ENCODE assay signal across 8 mouse cellular contexts in genomic region chr14:58070481-58071119, GRCm38 (mm10). TPM values are rescaled to one million over a fixed set of nuclear protein-coding genes. Genes with fewer than 3 reads are reported as not detected.
DNase-seq lines count a peak whose midpoint lies in the region; ATAC-seq and TF ChIP-seq lines count a peak whose summit lies in the region.

Fgf9 (plus strand) TSS chr14:58070547.

- peaks cover 10% of the 10 kb centered on the region for H3K4me1 ChIP-seq in thymus, adult 2 months (replicated peaks; ENCODE audit: control insufficient read depth, insufficient read depth, low read length)
- H3K4me1 ChIP-seq in kidney, embryonic 14.5 days (ENCODE audit: control insufficient read depth, insufficient read depth, low read length): peaks cover 10% of the 10 kb centered on the region; the same call in 1 of the 2 replicates
- no peaks in the 10 kb centered on the region; the same call in none of the 2 replicates for H3K4me1 ChIP-seq in liver, embryonic 16.5 days (ENCODE audit: control insufficient read depth, low read depth, low read length)
- H3K4me1 ChIP-seq in stomach, embryonic 14.5 days (ENCODE audit: control insufficient read depth, insufficient read depth, low read length): 0 out of 2 replicates have a peak, but pooled peaks cover 6% of the 10 kb centered on the region

- peak; percentile 3 for DNase-seq in thymus, adult 2 months
- DNase-seq in thymus, postnatal 4 days: no peak
- peak; percentile 67 for DNase-seq in cerebellum, adult 9-11 months
- DNase-seq in heart, adult 8-10 months (ENCODE audit: low spot score): peak; percentile 6
- no peak for DNase-seq in spleen, adult 18-20 months

- H3K4me2 ChIP-seq in kidney, embryonic 14.5 days (replicated peaks; ENCODE audit: low read depth, low read length): peak within 1 kb of the TSS; percentile 95
- peak within 1 kb of the TSS; percentile 74 for H3K4me2 ChIP-seq in liver, embryonic 16.5 days (ENCODE audit: low read depth, low read length)
- H3K4me2 ChIP-seq in stomach, embryonic 14.5 days (replicated peaks; ENCODE audit: low read depth, low read length): peak within 1 kb of the TSS; percentile 89

- no peak within 1 kb of the TSS for H3K27ac ChIP-seq in thymus, adult 2 months (ENCODE audit: control insufficient read depth, insufficient read depth, low read length)
- no peak within 1 kb of the TSS for H3K27ac ChIP-seq in kidney, embryonic 14.5 days (ENCODE audit: low read depth, low read length)
- no peak within 1 kb of the TSS for H3K27ac ChIP-seq in liver, embryonic 16.5 days (ENCODE audit: low read length)
- peak within 1 kb of the TSS; percentile 48; the same call in 1 of the 2 replicates for H3K27ac ChIP-seq in stomach, embryonic 14.5 days (ENCODE audit: low read length)

- peak within 1 kb of the TSS; percentile 12 for H3K4me3 ChIP-seq in thymus, adult 2 months (ENCODE audit: control insufficient read depth, insufficient read depth, low read length)
- H3K4me3 ChIP-seq in kidney, embryonic 14.5 days (ENCODE audit: low read length): peak within 1 kb of the TSS; percentile 54
- peak within 1 kb of the TSS; percentile 58 for H3K4me3 ChIP-seq in liver, embryonic 16.5 days (ENCODE audit: low read depth, low read length)
- peak within 1 kb of the TSS; percentile 41 for H3K4me3 ChIP-seq in stomach, embryonic 14.5 days (ENCODE audit: low read depth, low read length)

- WGBS in thymus, adult 2 months: 2% methylated on average over 33 of the region's 33 CpGs
- WGBS in kidney, embryonic 14.5 days: 0% methylated on average over 28 of the region's 33 CpGs
- under 1% methylated on average over 33 of the region's 33 CpGs for WGBS in liver, embryonic 16.5 days (ENCODE audit: insufficient replicate concordance)
- under 1% methylated on average over 27 of the region's 33 CpGs for WGBS in stomach, embryonic 14.5 days

- peaks cover 26% of the 10 kb centered on the region for H3K27me3 ChIP-seq in thymus, adult 2 months (ENCODE audit: control insufficient read depth, insufficient read depth, low read length)
- peaks cover 37% of the 10 kb centered on the region for H3K27me3 ChIP-seq in kidney, embryonic 14.5 days (ENCODE audit: control insufficient read depth, insufficient read depth, low read length)
- peaks cover 69% of the 10 kb centered on the region for H3K27me3 ChIP-seq in liver, embryonic 16.5 days (ENCODE audit: control insufficient read depth, insufficient read depth, low read depth, low read length)
- H3K27me3 ChIP-seq in stomach, embryonic 14.5 days (ENCODE audit: control insufficient read depth, insufficient read depth, low read length): peaks cover 18% of the 10 kb centered on the region

- peak within 1 kb of the TSS; percentile 74 for H3K9ac ChIP-seq in kidney, embryonic 14.5 days (ENCODE audit: low read depth, low read length)
- no peak within 1 kb of the TSS for H3K9ac ChIP-seq in liver, embryonic 16.5 days (ENCODE audit: low read depth, low read length)
- peak within 1 kb of the TSS; percentile 58; the same call in 1 of the 2 replicates for H3K9ac ChIP-seq in stomach, embryonic 14.5 days (replicated peaks; ENCODE audit: low read depth, low read length)

- peak; percentile 33 for ATAC-seq in kidney, embryonic 14.5 days (ENCODE audit: low FRiP score, low TSS enrichment)
- no peak for ATAC-seq in liver, embryonic 16.5 days (ENCODE audit: low read depth)
- ATAC-seq in stomach, embryonic 14.5 days (ENCODE audit: insufficient number of reproducible peaks, insufficient read depth, low FRiP score, low read depth): peak; percentile 24; the same call in 1 of the 2 replicates

- no peak for TF ChIP-seq CTCF in thymus, adult 2 months (IDR thresholded peaks at IDR 0.05; ENCODE audit: borderline replicate concordance, control insufficient read depth, extremely low read depth, insufficient read depth, low read length, poor library complexity)

- H3K36me3 ChIP-seq in thymus, adult 2 months (ENCODE audit: control insufficient read depth, insufficient read depth, low read length): no peaks in the 10 kb centered on the region
- H3K36me3 ChIP-seq in kidney, embryonic 14.5 days (ENCODE audit: control insufficient read depth, insufficient read depth, low read length): no peaks in the 10 kb centered on the region
- H3K36me3 ChIP-seq in liver, embryonic 16.5 days (ENCODE audit: control insufficient read depth, insufficient read depth): no peaks in the 10 kb centered on the region
- no peaks in the 10 kb centered on the region for H3K36me3 ChIP-seq in stomach, embryonic 14.5 days (ENCODE audit: control insufficient read depth, insufficient read depth, low read length)

- no peak for TF ChIP-seq POLR2A in thymus, adult 2 months (IDR thresholded peaks at IDR 0.05; ENCODE audit: control insufficient read depth, extremely low read depth, insufficient read depth, low read length, poor library complexity)

- no peaks in the 10 kb centered on the region for H3K9me3 ChIP-seq in kidney, embryonic 14.5 days (ENCODE audit: control insufficient read depth, low read length)
- H3K9me3 ChIP-seq in liver, embryonic 16.5 days (replicated peaks; ENCODE audit: control insufficient read depth, low read length): no peaks in the 10 kb centered on the region
- no peaks in the 10 kb centered on the region for H3K9me3 ChIP-seq in stomach, embryonic 14.5 days (ENCODE audit: control insufficient read depth, low read depth, low read length)

RNA-seq across cellular contexts. Expression of gene Fgf9, which starts in this region (rescaled TPM):
- polyA plus RNA-seq in thymus, adult 2 months (2012; rRNA removed): 0.29 and 0.34 TPM in 2 replicates
- total RNA-seq in heart, adult 8-10 months (2022): 1 to 10 TPM; 7.3 to 9.1 (median 7.7) TPM
- 7.1 and 8.5 TPM in 2 replicates for polyA plus RNA-seq in kidney, embryonic 14.5 days (2014; fragmentation: Nextera tagmentation; extraction: Ambion mirVana)
- polyA plus RNA-seq in liver, embryonic 16.5 days (2015; fragmentation: Nextera tagmentation; extraction: Ambion mirVana): 0.37 and 0.45 TPM in 2 replicates
- 12.6 and 13.3 TPM in 2 replicates for polyA plus RNA-seq in stomach, embryonic 14.5 days (2014; fragmentation: Nextera tagmentation; extraction: Ambion mirVana)

Comparison
In these comparisons a context has a peak if more than half of its experiments do, and no peak if none do; other contexts are left out.
1. Peak in DNase-seq and H3K4me3 ChIP-seq in thymus, adult 2 months; RNA of the gene not detected or under 1 TPM.
2. DNase-seq: peak in cerebellum, adult 9-11 months (single experiment) and heart, adult 8-10 months (single experiment); none in thymus, postnatal 4 days (single experiment) and spleen, adult 18-20 months (0 of 2).
3. Peak in every context shown above with its lines, with median percentiles within 50 percentile points of each other: H3K4me3 ChIP-seq and H3K4me2 ChIP-seq.